Mouse (Mus musculus): ENCODE results near the gene Rfx8.
A peak's percentile ranks its signal among the peaks of the same experiment; 100 is the strongest.
"Not testable (repeated sequence)": the region's sequence is repeated elsewhere in the genome, so short reads cannot be mapped to it uniquely, and the experiment has no call there.

Rfx8 gene

DNA sequence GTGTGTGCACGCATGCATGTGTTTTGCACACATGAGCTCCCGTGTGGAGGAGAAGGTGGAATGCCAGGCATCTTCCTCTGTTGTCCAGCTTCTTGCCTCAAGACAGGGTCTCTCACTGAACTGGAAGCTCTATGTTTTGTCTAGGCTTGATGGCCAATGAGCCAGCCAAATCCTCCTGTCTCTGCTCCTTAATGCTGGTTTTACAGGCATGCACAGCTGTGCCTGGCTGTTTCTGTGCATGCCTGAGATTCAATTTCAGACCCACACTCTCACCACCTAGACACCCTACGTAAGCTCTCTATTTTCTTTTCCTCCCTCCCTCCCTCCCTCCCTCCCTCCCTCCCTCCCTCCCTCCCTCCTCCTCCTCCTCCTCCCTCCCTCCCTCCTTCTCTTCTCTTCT lies 28.8 kb downstream of the Rfx8 start:
- DNase-seq (ENCODE audit: low read depth, low spot score): no peak

DNA sequence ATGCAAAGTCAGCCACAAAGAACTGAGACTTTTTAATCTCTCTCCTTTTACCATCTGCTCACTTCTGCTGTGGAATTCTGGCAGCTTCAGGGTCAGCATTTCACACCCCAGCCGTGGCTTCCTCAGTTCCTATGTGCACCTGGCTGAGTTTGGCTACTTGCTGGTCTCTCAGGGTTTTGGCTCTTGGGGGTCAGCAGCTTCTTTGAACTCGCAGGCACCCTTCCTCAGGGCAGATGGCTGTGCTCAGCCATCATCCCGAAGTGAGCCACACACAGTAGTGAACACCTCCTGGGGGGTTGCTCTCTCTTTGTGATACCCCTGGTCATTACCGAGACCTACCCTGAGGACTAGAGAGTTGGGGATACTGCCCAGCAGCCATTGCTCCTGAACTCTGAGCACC lies 29.7 kb downstream of the Rfx8 start:
- DNase-seq (ENCODE audit: low read depth, low spot score): no peak

DNA sequence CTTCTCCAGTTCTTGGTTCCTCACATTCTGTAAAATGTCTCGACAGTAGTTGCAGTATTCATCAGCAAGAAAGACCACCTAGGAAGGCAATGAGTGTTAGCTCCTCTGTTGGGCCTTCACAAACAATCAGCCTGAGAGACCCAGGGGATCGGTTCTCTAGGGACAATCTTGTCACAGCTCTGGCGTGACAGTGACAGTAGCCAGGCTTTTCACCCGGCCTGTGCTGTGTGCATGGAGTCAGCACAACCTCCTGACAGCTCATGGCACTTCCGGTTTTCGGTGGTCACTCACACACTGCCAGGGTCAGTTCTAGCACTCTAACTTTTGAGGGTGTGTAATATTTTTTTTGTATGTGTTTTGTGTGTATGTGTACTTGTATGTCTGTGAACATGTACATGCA lies 32.2 kb downstream of the Rfx8 start:
- no peak for DNase-seq (ENCODE audit: low read depth, low spot score)

DNA sequence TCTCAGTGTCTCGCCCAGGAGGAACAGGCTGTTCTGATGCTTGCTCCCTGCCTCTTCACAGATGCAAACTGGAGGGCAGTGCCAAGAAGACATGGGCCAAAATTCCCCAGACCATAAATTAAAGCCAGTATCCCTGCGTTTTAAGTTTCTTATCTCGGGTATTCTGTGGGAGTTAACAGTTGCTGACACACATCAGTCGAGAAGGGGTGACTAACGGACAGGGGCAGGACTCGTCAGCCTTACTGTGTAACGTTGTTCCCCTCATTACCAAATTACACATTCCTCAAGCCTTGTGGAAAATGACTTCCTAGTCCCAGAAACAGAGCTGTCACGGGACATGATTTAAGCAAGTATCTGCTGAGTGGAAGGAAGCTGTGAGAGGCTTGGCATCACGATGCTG lies 33.5 kb downstream of the Rfx8 start:
- no peak for DNase-seq (ENCODE audit: low read depth, low spot score)

DNA sequence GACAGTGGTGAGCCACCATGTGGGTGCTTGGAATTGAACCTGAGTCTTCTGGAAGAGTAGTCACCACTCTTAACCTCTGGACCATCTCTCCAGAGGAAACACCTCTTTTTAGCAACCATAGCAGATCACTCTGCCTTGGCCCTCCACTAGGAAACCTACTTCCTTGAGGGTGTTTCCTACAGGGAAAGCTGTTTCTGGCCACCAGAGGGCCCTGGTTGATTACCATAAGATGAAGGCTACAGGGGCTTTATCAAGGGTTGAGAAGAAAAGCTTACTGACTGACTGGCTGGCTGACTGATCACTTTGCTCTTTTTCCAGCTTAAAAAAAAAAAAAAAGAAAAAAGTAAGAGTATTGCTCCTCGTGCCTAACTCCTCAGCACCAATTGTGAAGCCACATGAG lies 35.0 kb downstream of the Rfx8 start:
- DNase-seq (ENCODE audit: low read depth, low spot score): peak; percentile 71

DNA sequence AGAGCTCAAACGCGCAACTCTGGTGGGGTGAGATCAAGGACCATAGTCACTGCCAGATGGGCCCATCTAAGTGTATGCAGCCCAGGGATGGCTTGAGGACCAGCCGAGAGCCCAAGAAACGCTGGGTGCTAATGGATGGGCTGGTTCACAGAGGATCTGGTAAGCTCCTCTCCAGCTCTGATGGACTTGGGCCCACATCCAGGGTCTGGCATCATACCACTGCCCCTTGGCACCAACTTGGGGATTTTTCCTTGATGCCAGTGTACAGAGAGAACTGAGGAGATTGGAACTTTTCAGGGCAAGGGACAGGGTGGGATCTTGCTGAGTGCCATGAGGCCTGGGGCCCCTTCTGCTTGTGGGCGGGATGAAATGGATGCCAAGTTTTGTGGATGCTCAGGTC lies 39.2 kb downstream of the Rfx8 start:
- no peak for DNase-seq (ENCODE audit: low read depth, low spot score)

DNA sequence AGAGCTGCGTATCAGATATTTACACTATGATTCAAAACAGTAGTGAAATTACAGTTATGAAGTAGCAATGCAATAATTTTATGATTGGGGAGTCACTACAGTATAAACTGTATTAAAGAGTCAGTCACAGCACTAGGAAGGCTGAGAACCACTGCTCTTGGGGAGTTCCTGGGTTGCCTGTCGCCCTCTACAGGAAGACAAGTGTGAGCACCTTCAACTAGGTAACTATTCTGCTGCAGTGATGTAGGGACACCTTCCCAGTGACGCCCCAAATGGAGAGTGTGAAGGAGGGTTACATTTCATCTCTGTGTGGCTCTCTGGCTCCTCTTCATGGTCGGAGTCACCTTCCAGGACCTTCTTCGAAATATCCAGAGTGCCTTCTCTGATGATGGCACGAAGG lies 40.3 kb downstream of the Rfx8 start:
- DNase-seq (ENCODE audit: low read depth, low spot score): peak; percentile 54

DNA sequence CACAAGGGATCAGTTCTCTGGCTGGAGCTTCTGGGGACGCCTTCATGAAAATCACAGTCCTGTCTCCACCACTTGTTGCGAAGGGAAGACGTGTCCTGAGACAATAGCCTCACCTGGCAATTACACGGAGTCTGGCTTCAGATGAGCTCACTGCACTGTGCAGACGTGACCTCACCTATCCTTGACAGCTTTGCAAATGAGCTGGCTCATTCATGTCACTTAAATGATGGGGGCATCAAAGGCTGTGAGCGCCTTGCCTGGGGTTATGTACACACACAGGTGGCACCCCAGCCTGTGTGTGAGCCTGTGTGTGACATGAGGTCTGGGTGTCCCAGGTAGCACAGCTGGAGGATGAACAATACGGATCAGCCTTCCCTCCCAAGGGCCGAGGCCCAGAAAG lies 41.9 kb downstream of the Rfx8 start:
- no peak for DNase-seq (ENCODE audit: low read depth, low spot score)

DNA sequence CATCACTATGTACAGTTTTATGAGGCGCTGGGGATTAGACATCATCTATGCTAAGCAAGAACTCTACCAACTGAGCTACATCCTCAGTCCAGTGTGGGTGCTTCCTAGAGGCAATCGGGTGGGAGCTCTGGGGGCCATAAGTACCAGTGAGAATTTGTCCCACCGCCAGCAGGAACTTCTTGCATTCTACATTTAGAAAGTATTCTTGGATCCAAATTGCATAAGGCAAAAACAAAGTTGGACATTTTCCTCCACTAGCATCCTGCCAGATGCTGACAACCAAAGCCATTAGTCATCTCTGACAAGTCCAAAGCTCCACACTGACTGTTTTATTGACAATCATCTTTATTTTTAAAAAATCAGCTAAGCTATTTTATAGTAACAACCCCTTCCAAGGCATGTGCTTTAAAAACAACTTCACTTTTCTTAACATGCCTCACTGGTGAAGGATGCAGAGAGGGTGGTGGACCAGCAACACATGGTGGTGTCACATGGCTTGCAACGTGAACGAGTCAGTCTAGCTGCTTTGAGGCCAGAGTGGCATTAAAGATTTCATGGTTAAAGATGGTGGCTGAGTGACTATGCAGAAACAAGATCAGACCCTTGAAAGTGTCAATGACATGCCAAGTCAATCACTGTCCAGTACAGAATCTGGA lies 44.4 kb downstream of the Rfx8 start:
- DNase-seq (ENCODE audit: low read depth, low spot score): no peak

DNA sequence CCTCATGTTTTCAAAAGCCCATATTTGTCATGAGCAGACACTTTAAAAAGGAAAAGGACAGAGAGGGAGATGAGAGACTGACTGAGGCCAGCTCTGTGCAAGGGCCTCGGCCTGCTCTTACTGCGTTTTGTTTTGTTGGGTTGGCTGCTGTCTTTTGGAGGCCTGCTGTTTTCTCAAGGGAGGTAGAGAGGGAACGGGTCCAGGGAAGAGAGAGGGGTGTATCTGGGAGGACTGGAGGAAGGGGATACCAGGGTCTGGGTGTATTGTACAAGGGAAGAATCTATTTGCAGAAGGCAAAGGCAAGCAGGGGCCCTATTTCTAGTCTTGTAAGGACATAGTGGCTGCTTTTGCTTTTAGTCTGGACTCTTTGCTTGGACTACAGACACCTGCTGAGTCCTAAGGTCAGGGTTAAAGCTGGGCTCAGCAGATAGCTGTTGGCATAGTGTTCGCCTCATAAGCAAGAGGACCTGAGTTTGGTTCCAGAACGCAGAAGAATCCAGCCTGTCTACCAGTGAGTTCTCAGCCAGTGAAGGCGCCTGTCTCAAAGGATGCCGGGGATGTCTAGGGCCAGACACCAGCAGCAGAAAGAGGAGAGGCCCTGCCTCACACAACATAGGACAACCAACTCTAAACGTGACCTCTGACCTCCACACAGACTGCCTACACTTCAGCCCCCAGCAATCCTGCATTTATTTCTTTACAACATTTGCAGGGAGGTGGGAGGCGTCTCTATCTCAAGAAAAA lies 48.3 kb downstream of the Rfx8 start:
- DNase-seq (ENCODE audit: low read depth, low spot score): no peak

DNA sequence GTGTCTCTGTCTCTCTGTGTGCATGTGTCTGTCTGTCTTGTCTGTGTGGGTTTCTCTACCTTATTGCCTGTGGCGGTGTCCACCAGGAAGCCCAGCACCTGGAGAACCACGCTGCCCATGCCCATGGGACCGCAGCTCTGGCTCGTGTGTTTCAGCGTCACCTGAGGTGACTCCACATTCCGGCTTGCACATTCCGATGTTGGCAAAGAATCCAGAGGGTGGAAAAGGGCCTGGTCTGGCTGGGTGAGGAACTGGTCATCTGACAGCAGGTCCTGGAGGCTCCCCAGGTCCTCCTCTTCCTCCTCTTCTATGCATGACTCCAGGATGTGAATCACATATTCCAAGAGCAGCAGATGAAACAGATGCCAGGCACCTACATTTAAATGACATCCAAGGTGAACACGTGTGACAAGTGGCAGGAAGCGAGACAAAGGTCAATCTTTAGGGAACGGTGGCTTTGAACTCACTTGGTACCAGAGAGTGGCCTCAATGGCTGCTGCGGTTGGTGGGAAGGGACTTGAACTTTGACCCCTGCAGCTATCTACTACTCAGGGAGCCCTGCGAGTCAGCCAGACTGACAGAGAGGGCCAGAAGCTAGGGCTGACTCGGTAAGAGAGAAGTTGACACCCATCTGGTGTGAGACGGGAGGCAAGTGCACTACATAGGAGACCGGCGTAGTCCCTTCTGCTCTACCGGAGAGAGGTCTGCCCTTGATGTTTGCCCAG lies 50.4 kb downstream of the Rfx8 start:
- DNase-seq (ENCODE audit: low read depth, low spot score): no peak

DNA sequence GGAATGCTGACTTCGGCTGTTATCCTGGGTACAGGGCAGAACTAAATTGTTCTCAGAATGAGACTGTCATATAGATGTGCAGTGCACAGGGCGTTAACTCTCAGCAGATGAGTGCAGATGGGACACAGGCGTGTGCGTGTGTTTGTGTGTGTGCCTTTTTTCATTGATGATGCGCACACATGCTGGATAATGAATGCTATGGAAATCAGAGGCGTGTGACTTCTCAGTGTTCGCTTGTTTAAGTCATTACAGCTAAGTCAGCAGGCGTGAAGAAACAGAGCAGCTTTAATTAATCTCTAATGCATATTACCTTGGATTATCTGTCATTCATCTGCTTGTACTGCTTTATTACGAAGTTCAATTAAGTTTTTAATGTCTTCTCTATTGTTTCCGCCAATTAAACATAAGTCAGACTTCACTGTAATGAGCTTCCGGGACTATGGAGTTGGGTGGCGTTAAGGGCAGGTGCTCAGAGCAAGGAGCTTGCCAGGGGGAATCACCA lies 54.0 kb downstream of the Rfx8 start:
- no peak for DNase-seq (ENCODE audit: low read depth, low spot score)

DNA sequence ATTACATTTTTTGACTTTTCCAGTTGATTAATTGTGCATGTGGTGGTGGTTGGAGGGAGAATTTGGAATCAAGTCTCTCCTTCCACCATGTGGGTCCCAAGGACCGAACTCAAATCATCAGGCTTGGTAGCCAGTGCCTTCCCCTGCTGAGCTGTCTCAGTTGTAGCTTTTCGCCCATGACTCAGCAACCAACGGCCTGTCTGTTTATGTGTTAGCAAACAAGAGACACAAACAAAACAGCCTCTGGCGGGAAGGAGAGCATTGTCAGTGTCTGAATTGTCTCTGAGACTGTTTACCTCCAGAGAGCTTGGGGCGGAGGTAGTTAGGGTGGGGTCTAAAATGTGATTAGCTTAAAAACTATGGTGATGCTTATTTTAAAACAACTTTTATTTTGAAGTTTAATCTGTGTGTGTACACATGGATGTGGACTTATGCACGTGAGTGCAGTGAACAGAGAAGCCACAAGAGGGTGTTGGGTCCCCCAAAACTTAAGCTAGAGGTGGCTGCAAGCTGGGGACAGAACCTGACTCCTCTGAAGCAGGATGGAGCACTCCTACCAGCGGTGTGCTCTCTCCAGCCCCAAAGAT lies 56.7 kb downstream of the Rfx8 start:
- peak; percentile 30 for DNase-seq (ENCODE audit: low read depth, low spot score)

DNA sequence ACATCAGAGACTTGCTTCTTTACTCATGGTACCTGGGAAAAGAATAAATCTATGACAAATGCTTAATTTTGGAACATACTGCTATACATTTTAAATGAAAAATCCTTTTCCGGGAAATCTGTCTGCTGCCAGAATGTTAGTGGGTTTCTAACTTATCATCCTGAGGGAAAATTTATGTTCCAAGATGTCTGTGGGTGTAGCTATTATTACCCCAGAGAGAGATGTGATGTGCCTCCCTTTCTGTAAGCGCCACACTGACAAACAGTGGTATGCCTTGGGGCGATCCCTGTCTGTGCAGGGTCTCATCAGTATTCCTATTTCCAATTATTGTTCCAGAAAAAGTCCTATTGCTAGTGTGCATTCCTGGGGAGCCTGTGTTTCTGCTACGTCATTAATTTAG lies 57.7 kb downstream of the Rfx8 start:
- no peak for DNase-seq (ENCODE audit: low read depth, low spot score)

DNA sequence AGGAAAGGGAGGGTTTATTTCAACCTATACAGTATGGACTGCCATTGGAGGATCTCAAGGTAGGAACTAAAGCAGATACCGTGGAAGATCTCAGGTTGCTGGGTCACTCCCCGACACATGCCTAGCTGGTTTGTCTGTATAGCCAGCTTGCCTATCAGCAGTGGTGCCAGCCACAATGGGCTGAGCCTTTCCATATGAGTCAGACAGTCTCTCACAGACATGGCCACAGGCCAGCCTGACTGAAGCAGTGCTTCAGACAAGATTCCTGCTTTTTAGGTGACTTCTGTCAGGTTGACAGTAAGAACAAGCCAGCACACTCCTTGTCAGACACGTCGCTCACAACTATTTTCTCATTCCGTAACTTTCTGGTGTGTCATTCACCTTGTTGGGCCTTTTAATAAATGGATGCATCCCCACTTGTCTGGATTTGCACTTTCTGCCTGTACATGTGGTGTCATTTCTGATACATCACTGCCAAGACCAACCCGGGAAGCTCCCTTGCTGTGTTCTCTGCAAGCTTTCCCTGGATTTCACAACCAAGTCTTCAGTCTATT lies 63.7 kb downstream of the Rfx8 start:
- no peak for DNase-seq (ENCODE audit: low read depth, low spot score)

DNA sequence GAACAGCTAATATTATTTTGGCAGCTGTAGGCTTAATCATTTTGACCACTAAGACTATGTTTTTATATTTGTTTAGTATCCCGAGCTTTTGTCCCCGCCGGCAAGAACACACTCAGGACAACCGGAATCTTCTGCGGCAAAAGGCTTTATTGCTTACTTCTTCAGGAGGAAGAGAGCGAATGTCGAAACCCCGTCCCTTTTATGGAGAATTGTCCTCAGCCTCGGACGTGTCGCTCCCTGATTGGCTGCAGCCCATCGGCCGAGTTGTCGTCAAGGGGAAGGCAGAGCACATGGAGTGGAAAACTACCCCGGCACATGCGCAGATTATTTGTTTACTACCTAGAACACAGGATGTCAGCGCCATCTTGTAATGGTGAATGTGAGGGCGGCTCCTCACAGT lies 65.9 kb downstream of the Rfx8 start:
- DNase-seq (ENCODE audit: low read depth, low spot score): not testable (repeated sequence)

DNA sequence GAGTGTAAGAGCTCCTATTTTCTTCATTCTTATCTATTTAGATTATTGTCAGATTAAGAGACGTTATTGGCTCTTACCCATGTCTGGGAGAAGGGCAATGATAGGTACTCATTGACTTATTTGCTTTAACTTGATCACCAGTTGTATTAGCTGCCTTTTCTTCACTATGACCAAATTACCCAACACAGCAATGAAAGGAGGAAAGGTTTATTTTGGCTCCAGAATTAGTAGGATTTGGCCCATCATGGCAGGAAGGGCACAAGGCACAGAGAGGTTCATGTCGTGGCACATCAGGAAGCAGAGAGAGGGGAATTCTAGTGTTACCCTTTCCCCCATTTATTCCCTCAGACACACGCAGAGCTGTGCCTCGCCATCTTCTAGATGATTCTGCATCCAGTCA lies 67.8 kb downstream of the Rfx8 start:
- DNase-seq (ENCODE audit: low read depth, low spot score): no peak

DNA sequence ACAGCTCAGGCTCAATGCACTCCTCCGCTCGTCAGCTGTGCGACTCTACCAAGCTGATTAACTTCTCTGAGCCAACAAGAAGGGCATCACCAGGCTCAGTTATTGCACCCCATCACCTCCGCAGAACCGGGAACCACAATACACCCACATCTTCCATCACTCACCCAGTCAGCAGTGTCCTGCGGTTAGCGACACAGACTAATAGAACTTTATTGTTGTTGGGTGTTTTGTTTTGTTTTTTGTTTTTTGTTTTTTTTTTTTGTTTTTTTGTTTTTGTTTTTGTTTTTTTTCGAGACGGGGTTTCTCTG lies 69.6 kb downstream of the Rfx8 start, which contains the start of gene Creg2:
Gene Creg2 (minus strand): TSS at position 234 of the 308 bp plus-strand sequence.
- DNase-seq (ENCODE audit: low read depth, low spot score): no peak

DNA sequence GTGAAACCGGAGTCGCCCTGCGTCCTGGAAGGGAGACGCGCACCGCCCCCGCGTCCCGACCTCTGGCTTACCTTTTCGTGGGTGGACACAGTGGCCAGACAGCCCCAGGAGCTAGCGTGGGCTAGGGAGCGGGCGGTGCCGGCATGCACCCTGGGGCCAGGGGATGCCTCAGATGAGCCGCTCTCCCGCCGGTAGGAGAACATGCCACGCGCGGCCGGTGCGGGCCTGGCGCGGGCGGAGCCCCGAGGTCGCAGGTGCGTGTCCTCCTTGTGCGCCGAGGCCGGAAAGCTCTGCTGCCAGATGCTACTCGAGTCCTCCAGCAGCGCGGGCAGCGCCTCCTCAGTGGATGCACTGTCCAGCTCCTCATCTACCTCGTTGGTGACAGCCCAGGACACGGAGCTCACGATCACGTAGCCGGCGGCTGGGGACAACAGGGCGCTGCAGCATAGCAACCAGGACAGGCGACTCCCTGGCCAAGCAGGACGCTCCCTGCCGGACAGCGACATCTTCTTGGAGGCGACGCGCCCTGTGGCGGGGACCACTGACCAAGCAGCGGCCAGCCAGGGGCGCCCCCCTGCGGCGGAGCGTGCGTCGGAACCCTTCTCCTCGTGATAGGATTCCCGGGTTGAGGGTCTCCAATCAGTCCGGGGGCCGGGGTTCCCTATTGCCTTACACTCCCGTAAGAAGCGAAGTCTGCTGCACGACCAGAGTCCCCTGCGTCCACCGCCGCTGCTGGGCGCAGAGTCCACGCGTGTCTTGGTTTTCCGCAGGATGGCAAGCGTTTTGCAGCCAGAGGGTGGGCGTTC lies 70.2 kb downstream of the Rfx8 start:
- no peak for DNase-seq (ENCODE audit: low read depth, low spot score)

DNA sequence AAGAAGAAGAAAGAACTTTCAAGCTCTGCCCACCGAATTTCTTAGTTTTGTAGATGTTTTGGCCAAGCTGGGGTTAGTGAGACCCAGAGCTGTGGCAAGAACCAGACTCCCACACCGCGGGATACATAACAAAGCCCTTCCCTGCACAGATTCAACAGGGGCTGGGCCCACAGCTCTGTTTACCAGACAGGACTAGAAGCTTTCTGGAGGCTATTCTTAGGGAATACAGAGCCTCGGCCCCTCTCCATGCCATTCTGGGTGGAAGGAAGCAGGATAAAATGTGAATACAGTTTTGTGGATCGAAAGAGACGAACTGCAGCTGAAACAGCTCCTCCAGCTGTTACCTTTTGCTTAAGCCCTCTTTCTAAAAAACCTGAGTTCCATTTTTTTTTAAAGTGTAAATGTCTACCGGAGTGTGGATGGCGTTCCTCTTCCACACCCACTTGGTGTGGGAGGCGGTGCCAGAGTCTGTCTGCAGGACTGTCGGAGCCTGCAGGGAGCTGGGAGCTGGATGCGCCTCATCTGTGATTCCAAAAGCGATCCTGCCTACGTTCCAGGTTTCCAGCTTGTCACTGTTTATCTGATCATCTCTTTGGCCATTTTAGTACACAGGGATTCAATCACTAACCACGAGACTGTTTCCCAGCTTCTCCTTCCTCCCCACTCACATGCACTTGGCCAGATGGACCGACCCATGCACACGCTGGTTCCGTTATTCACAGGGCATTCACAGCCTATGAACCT lies 70.9 kb downstream of the Rfx8 start:
- no peak for DNase-seq (ENCODE audit: low read depth, low spot score)

DNA sequence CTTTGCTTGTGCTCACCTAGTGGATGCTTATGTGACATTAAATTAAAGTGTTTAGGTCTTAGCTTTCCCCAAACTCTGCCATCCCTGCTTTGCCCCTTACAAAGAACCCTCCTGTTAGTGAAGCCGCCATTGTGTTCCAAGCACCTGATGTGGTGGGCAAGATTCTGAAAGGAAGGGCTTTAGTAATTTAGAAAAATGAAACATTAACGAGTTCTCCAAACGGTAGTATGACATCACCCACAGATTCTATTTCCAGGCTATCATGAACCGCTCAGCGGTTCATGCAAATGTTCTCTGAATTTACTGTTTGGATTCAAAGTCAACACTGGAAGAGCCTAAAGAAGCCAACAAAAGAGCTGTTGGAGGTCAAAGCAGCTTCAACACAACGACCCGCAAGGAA lies 72.2 kb downstream of the Rfx8 start:
- peak; percentile 68 for DNase-seq (ENCODE audit: low read depth, low spot score)

Measured in A20 (cell line).